In the genomic region with DNA sequence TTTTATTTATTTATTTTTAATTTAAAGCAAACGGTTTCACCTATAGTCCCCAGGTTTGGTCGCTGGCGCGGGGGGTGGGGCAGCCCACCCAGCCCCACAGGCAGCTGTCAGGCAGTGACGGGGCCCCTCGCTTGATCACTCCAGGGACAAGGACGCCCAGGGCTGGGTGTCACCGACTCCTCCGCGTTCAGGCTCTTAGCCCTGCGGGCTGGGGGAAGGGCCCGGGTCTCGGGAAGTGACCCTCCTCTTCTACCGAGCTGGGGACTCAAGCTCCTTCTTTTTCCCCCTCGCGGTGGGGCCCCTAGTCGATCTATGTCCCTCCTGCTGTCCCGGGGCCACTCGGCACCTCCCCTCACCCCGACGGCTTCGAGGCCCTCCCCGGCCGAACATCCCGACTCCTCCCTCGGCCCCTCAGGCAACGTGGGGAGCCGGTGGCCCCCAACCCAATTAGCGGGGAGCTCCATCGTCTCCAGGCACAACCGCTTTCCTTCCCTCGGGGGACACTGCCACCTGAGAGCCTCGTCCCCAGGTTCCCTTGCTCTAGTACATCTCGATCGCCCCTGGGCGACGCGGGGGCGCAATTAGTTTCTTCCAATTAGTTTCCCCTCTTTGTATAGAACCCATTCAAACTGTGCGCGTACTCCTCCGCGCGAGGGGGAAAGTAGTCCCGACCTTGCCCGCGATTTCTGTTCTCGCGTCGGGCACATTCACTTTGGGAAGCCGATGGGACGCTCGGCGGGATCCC, we compare ENCODE assay signal across 8 mouse cellular contexts. TPM values are rescaled to one million over a fixed set of nuclear protein-coding genes. Genes with fewer than 3 reads are reported as not detected.
DNase-seq lines count a peak whose midpoint lies in the region; ATAC-seq and TF ChIP-seq lines count a peak whose summit lies in the region.

No protein-coding gene starts in this region.

- under 1% methylated on average over 54 of the region's 54 CpGs for WGBS in forebrain, embryonic 10.5 days
- under 1% methylated on average over 54 of the region's 54 CpGs for WGBS in heart, postnatal 0 days

- H3K9ac ChIP-seq in ES-E14 (ENCODE audit: insufficient read depth, low read depth, low read length, poor library complexity, severe bottlenecking), result peak overlapping the region; percentile 90
- H3K9ac ChIP-seq in heart, postnatal 0 days (replicated peaks; ENCODE audit: low read depth, low read length), result peak overlapping the region; percentile 77

- peak; percentile 69 for DNase-seq in ES-E14 (ENCODE audit: low read depth, low spot score)
- peak; percentile 27 for DNase-seq in brain, adult 2 months (ENCODE audit: low read depth, low spot score)
- peak; percentile 90 for DNase-seq in forebrain, embryonic 10.5 days (ENCODE audit: extremely low spot score, low spot score)
- peak; percentile 55 for DNase-seq in heart, postnatal 0 days (ENCODE audit: low spot score)
- DNase-seq in layer of hippocampus, postnatal 10 days (ENCODE audit: low spot score in 2 of 2), result peak; percentile 88 to 91
- DNase-seq in lung, postnatal 10 days, result peak; percentile 65
- peak; percentile 75 for DNase-seq in ovary, postnatal 14 days (ENCODE audit: low spot score)
- DNase-seq in thymus, postnatal 25 days, result peak; percentile 84

- TF ChIP-seq EP300 in heart, postnatal 0 days (IDR thresholded peaks at IDR 0.05; ENCODE audit: low read depth), result no peak

- peak; percentile 29 for ATAC-seq in heart, postnatal 0 days (ENCODE audit: insufficient read depth, low read depth)

- peak overlapping the region; percentile 79 to 98 for H3K4me3 ChIP-seq in ES-E14 (ENCODE audit: insufficient read depth in 1 of 2, low read depth in 1 of 2, low read length in 2 of 2, poor library complexity in 1 of 2, severe bottlenecking in 1 of 2)
- peak overlapping the region; percentile 99 for H3K4me3 ChIP-seq in forebrain, embryonic 10.5 days
- H3K4me3 ChIP-seq in heart, postnatal 0 days (ENCODE audit: low read depth, low read length), result peak overlapping the region; percentile 97

- no peaks in the 10 kb centered on the region for H3K9me3 ChIP-seq in ES-E14 (ENCODE audit: control insufficient read depth, insufficient read depth, low read depth, low read length)
- no peaks in the 10 kb centered on the region for H3K9me3 ChIP-seq in forebrain, embryonic 10.5 days
- H3K9me3 ChIP-seq in heart, postnatal 0 days (replicated peaks; ENCODE audit: control insufficient read depth, low read length), result no peaks in the 10 kb centered on the region

- no peaks in the 10 kb centered on the region for H3K27me3 ChIP-seq in forebrain, embryonic 10.5 days (ENCODE audit: poor library complexity, severe bottlenecking)
- no peaks in the 10 kb centered on the region for H3K27me3 ChIP-seq in heart, postnatal 0 days (ENCODE audit: control insufficient read depth, insufficient read depth, low read length)

- peaks cover 8 to 22% of the 10 kb centered on the region in 2 experiments for H3K4me1 ChIP-seq in ES-E14 (ENCODE audit: control insufficient read depth in 2 of 2, insufficient read depth in 2 of 2, low read length in 2 of 2, poor library complexity in 1 of 2)
- H3K4me1 ChIP-seq in forebrain, embryonic 10.5 days, result peaks cover 45% of the 10 kb centered on the region
- peaks cover 25% of the 10 kb centered on the region for H3K4me1 ChIP-seq in heart, postnatal 0 days (ENCODE audit: control insufficient read depth, insufficient read depth)

- peak overlapping the region; percentile 70 for H3K27ac ChIP-seq in ES-E14 (ENCODE audit: insufficient read depth, low read depth, low read length, poor library complexity, severe bottlenecking)
- peak overlapping the region; percentile 100 for H3K27ac ChIP-seq in forebrain, embryonic 10.5 days
- H3K27ac ChIP-seq in heart, postnatal 0 days (ENCODE audit: low read depth), result peak overlapping the region; percentile 98

- TF ChIP-seq CTCF in heart, postnatal 0 days (IDR thresholded peaks at IDR 0.05; ENCODE audit: low read depth), result no peak

- H3K4me2 ChIP-seq in heart, postnatal 0 days (ENCODE audit: low read depth, low read length), result peak overlapping the region; percentile 97

- H3K36me3 ChIP-seq in ES-E14 (ENCODE audit: control insufficient read depth, insufficient read depth, low read length, poor library complexity, severe bottlenecking), result no peaks in the 10 kb centered on the region
- H3K36me3 ChIP-seq in forebrain, embryonic 10.5 days (replicated peaks), result peaks cover 13% of the 10 kb centered on the region
- peaks cover 5% of the 10 kb centered on the region; the same call in 1 of the 2 replicates for H3K36me3 ChIP-seq in heart, postnatal 0 days (replicated peaks; ENCODE audit: control insufficient read depth, insufficient read depth, low read length)

- in situ Hi-C loops in ES-E14 (cut with MboI; ENCODE audit: low sequenced_read_pairs in 2 of 2, unreplicated experiment in 2 of 2), result no loop called here

TF ChIP-seq in ES-E14, 5 proteins besides CTCF, POLR2A, EP300 and RAD21:
- TF ChIP-seq CHD2 (IDR thresholded peaks at IDR 0.05; ENCODE audit: low read depth, low read length), result no peak; the same call in 1 of the 2 replicates
- TF ChIP-seq HCFC1 (IDR thresholded peaks at IDR 0.05; ENCODE audit: borderline replicate concordance, insufficient read depth, low read length), result peak; percentile 45; the same call in 1 of the 2 replicates
- no peak for TF ChIP-seq ZC3H11A (IDR thresholded peaks at IDR 0.05; ENCODE audit: borderline replicate concordance, low read depth, low read length)
- no peak for TF ChIP-seq ZNF384 (IDR thresholded peaks at IDR 0.05; ENCODE audit: low read depth, low read length)

RNA-seq across cellular contexts. Expression of a gene that starts 0.7 kb away (rescaled TPM):
- 10.4 and 13.0 TPM in 2 replicates for total RNA-seq in ES-E14 (2012; rRNA removed)
- 7.0 and 8.4 TPM in 2 replicates for polyA plus RNA-seq in forebrain, embryonic 10.5 days (2016; fragmentation: Nextera tagmentation; extraction: Ambion mirVana)
- total RNA-seq in heart, postnatal 0 days (2014; rRNA removed; ENCODE audit: low replicate concordance), result 14.2 and 19.0 TPM in 2 replicates
- 4.4 and 5.1 TPM in 2 replicates for polyA plus RNA-seq in heart, postnatal 0 days (2015; fragmentation: Nextera tagmentation; extraction: Ambion mirVana)
- total RNA-seq in layer of hippocampus, postnatal 10 days (2021), result 10 to 100 TPM; 18.0 to 19.0 TPM

RNA-seq across cellular contexts. Expression of a gene that starts 59.6 kb away (rescaled TPM):
- total RNA-seq in ES-E14 (2012; rRNA removed), result 12.4 and 13.1 TPM in 2 replicates
- polyA plus RNA-seq in forebrain, embryonic 10.5 days (2016; fragmentation: Nextera tagmentation; extraction: Ambion mirVana), result 20.4 and 20.8 TPM in 2 replicates
- total RNA-seq in heart, postnatal 0 days (2014; rRNA removed; ENCODE audit: low replicate concordance), result 26.3 and 34.6 TPM in 2 replicates
- 31.9 and 39.1 TPM in 2 replicates for polyA plus RNA-seq in heart, postnatal 0 days (2015; fragmentation: Nextera tagmentation; extraction: Ambion mirVana)
- total RNA-seq in layer of hippocampus, postnatal 10 days (2021), result 1 to 10 TPM; 8.2 to 9.6 TPM

Comparison
In these comparisons a context has a peak if more than half of its experiments do, and no peak if none do; other contexts are left out.
1. Peak in every context shown above with its lines: DNase-seq, ATAC-seq, H3K4me3 ChIP-seq and H3K27ac ChIP-seq.
2. DNase-seq: peak in every context shown above with its lines; median percentile 90 in forebrain, embryonic 10.5 days; 90 in layer of hippocampus, postnatal 10 days; 84 in thymus, postnatal 25 days; 75 in ovary, postnatal 14 days; 69 in ES-E14; 65 in lung, postnatal 10 days; 55 in heart, postnatal 0 days; 27 in brain, adult 2 months.